Mouse (Mus musculus): Measurements from ENCODE around the gene Rere.

Gene Rere

GRCm38 (mm10) chr4:150281018-150281761 lies at the start of gene Rere:
Gene Rere (plus strand): TSS chr4:150281646.
- peak; percentile 98 for DNase-seq

DNA sequence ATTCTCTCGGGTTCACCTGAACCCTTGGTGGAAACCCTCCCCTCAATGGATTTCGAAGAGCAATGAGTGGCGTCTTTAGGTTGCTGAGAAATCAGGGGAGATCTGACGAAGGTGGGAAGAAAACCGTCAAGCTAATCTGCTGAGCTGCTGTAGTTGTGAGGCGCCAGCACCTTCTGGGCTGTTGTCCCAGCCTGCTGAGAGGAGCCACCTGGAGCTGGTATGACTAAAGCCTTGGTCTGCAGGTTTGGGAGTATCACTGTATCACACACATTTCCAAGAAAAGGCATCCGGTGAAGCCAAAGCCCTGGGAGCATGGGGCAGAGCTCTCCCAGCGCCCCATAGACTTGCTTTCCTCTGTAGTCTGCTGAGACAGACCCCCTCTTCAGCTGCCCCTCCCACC lies 49.6 kb upstream of the Rere start:
- no peak for DNase-seq

DNA sequence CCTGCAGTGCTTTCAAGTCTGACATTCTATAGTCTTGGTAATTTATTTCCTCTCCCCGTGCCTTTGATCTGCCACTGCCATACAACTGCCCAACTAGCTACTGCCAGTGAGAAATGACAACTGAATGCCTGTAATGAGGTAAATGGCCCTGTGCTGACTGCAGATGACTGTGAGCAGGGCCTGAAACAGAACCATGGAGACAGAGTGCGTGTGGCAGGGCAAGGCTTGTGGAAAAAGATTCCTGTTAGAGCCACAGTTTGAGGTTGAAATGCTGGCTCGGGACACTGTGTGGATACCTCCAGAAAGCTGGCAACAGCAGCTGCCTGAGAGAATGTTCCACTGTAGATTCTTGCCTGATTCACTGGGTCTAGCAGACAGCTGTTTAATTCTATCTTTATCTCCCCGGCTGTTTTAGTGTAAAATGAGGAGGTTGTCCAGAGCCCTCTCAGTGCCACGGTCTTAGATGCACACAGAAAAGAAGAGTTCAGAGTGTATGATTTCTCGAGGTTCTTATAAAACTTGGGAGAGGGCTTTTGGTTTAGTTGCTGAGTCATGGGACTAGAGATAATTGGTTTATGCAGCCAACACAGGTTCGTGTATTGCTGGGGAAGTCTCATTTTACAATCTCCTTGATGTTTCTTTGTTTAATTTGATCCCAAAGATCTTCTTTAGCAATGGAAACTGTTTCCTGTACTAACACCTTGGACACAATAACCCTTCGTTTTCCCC lies 46.7 kb upstream of the Rere start:
- DNase-seq: no peak

- DNase-seq: no peak
These were observed 45.9 kb upstream of the Rere start for GRCm38 (mm10) chr4:150235585-150235984.

DNA sequence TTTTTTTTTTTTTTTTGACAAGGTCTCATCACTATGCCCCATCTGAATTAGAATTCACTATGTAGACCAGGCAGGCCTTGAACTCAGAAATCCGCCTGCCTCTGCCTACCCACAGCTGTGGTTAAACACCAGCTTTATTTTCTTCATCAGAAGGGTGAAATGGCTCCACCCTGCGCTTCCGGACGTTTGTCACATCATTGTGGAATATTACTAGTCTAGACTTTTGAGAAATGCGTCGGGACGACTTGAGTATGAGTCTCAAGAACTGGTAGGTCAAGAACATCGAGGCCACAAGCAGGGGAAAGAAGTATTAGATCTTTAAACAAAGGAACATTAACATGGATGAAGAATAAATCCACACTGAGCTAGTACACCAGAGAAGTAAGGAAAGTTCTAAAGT lies 45.4 kb upstream of the Rere start:
- no peak for DNase-seq

DNA sequence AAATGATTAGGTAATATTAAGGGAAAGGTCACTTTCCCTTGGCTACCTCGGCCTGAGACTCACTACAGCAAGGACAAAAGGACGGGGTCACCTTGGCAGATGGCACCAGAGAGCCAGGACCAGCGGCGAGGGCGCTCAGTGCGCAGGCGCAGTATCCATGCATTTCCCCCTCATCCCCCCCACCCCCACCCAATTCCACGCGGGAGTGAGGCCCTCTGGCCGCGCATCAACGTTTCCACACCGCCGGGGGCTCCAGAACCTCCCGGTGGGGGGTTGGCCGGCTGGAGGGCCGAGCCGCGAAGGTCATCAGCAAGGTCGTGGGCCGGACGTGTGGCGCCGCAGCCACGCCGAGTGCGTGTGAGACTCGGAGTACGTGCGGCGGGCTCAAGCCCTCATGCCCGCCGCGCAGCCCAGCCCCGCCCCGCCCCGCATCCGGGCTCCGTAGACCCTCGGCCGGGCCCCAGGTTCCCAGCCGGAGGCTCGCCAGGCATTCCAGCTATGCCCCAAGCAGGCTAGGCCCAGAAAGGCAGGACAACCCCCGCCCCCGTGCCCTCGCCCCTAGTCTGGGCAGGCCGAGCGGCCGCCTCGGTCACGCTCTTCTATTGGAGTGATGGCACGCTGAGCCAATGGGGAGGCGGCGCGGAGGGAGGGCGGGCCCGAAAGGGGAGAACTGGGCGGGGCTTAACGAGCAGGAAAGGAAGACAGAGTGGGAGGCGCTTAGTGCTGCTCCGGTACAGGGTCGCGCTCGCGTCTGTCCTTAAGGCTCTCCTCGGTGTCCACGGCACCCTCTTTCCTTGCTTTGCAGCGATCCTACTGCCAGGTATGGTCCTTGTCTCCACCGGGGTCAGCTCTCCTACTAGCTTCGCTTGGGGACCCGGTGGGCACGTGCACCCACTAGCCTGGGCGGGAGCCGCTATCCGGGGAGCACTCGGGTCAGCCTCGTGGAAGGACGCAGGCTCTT lies 44.6 kb upstream of the Rere start, which contains the start of gene Eno1:
Gene Eno1 (plus strand): TSS at position 201 of the 961 bp plus-strand sequence.
- peak; percentile 98 for DNase-seq

- DNase-seq: no peak
These were observed 43.6 kb upstream of the Rere start for GRCm38 (mm10) chr4:150237636-150238361.

- DNase-seq: no peak
These were observed 42.9 kb upstream of the Rere start for GRCm38 (mm10) chr4:150238433-150239086.

DNA sequence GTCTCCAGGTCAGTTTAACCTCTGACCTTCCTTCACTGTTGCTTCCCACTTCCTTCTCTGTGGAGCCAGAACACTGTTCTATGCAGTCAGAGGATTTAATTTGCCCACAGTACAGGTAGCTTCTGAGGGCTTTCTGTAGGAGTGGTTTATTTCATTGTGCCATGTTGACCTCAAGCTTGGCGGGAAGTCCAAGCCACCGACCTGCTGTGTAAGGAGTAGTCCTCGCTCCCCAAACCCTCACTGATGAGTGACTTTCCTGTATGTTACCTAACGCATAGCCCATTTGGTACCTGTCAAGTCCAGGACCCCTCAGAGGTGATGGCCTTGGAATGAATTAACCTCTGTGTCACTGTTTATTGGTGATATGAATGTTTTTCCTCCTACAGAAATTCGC lies 42.4 kb upstream of the Rere start:
- no peak for DNase-seq

DNA sequence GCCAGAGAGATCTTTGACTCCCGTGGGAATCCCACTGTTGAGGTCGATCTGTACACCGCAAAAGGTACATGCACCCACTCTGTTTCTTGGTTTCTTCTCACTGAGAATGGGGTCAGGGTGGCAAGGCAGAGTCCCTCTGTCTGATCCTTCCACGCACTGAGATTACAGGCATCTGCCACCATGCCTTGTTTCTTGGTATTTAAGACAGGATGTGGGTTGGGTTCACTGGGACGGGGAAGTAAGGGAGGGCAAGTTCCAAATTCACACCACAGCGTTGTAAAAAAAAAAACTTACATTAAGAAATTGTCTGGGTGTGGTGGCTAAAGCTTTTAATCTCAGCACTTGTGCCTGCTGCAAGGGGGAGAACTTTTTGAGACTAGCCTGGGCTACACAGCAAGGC lies 41.9 kb upstream of the Rere start:
- no peak for DNase-seq

GRCm38 (mm10) chr4:150239951-150240368 lies 41.5 kb upstream of the Rere start:
- DNase-seq: peak; percentile 40

- no peak for DNase-seq
These were observed 41.0 kb upstream of the Rere start for GRCm38 (mm10) chr4:150240381-150240886.

DNA sequence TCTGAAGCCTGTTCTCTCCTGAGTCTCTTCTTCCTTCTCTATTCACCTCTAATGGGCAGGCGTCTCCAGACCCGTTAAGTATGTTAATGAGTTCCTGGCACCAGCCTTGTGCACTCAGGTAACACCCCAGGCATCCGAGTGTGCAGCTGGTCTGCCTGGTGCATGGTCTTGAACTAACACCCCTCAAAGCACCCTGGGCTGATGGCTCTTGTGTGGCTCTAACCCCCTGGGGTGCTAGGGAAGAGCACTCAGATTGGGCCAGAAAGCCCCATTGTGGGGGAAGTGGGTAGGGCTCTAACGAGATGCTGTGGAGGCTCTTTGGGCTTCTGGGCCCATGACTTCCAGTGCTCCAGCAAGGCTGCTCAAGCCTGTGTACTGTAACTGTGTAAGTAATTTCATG lies 39.7 kb upstream of the Rere start:
- DNase-seq: no peak

DNA sequence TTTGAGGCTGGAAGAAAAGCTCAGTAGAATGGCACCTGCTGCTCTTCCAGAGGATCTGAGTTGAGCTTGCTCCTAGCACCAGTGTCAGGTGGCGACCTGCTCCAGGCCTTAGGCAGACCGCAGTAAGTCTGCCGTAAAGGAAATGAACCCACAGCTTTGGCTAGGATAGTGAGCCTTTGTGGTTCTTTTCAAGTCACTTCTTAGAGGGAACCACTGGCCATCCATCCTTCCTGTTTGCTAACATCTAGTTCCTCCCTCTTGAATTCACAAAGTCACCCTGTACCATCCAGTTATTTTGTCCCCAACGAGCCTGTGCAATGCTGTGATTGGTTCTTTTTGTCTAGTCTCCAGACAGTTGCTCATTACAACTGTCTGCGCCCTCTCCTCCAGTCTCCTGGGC lies 38.7 kb upstream of the Rere start:
- no peak for DNase-seq

GRCm38 (mm10) chr4:150245876-150246275 lies 35.6 kb upstream of the Rere start:
- DNase-seq: no peak

GRCm38 (mm10) chr4:150248009-150248408 lies 33.4 kb upstream of the Rere start:
- DNase-seq: peak; percentile 69

- no peak for DNase-seq
These were observed 32.5 kb upstream of the Rere start for GRCm38 (mm10) chr4:150248917-150249316.

DNA sequence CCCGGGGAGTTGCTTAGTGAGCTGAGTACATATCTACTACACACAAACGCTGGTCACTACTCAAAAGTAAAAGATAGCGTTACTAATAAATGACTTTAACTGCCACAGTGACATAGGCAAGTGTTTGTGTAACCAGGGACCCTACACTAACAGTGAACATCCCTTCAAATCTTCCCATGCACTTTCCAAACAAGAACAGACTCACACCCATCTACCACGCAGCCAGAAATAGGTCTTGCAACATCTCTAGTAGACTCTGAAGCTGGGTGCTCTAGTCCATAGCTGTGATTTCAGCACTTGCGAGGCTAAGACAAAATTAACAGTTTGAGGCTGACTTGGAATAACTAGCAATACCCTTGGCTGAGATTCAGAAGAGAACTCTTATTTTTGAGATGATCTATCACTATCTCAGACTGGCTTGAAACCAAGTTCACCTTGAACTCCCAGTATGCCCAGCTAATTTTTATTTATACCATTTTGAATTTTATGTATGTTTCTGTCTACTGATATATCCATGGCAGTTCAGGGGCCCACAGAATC lies 31.6 kb upstream of the Rere start:
- DNase-seq: no peak

DNA sequence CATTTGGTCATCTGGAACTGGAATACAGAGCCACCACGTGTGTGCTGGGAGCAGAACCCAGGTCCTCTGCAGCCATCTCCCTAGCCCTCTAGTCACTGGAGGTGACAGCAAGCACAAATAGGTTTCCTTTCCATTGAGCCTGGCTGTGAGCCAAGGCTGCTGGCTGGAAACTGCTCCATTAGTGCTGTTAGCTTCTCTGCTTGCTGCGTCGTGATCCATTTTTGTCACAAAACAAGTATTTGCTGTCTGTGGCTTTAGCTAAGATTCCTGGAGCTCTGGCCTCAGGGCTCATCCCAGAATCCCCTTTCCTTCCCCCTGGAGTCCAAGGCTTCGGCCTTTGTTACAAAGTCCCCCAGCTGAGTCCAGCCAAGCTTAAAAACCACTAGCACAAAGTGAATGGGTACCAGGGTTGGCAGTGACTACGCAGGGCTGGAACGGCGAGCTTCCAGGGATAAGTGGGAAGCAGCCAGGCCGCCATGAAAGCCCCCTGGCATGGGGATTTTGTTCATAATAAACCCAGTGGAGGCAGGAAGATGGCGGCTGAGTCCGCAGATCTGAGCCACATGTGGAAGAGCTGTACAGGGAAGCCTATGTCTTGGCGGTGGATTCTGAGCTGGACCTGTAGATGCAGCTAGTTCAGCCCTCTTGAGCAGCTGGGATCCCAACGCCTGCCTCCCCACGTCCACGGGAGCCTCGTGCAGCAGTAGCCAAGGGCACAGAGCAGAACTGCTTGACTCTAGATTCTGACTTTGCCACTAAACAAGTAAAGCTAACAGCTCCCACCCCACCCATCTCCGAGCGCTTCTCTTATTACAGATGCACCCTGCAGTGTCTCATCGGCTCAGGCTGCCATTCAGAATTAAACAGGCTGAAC lies 30.7 kb upstream of the Rere start:
- DNase-seq: no peak

GRCm38 (mm10) chr4:150254416-150254815 lies 27.0 kb upstream of the Rere start:
- DNase-seq: no peak
